Mouse (Mus musculus) cortical plate, adult 2 months (tissue): ENCODE measurements at regions not wholly inside any gene's neighbourhood (a gene's known extent, or its start where the extent isn't known, plus 50 kb on each side); places are given as distances from the start of the nearest gene placed in this dataset.

Experiments used
- CTCF ChIP-seq: fragments of 200-500 bp; IDR thresholded peaks from 2 replicates; pipeline ENCODE4 v1.5.1; 2011; ENCODE audit warnings: mild to moderate bottlenecking, control low read depth, low read length; ENCODE audit not compliant: insufficient read depth; ENCODE audit errors: extremely low read depth
- POLR2A ChIP-seq: fragments of 200-500 bp; IDR thresholded peaks from 2 replicates; pipeline ENCODE4 v1.6.1; 2011; ENCODE audit warnings: mild to moderate bottlenecking, low read length, control low read depth; ENCODE audit not compliant: insufficient read depth; ENCODE audit errors: extremely low read depth

GRCm38 (mm10) chr14:76223903-76224302, 113.2 kb downstream of the Nufip1 start:
- TF ChIP-seq CTCF (no peak), POLR2A (no peak)
